In genomic region chr10:21405707-21406534, GRCm38 (mm10) we compare ENCODE assay signal across 27 mouse cellular contexts. TPM values are rescaled to one million over a fixed set of nuclear protein-coding genes. Genes with fewer than 3 reads are reported as not detected.
DNase-seq lines count a peak whose midpoint lies in the region; ATAC-seq and TF ChIP-seq lines count a peak whose summit lies in the region.
"Had no signal": no experiment of that assay in that cellular context is flagged by ENCODE, and none has a peak within 500 bp of the region (broad histone marks: within the 10 kb centered on the region; RNA-seq: fewer than 3 reads in every experiment).

No protein-coding gene starts in this region.

- TF ChIP-seq POLR2A in kidney, adult 2 months (IDR thresholded peaks at IDR 0.05; ENCODE audit: low read depth, low read length) = no peak

- no peaks in the 10 kb centered on the region for H3K9me3 ChIP-seq in midbrain, embryonic 11.5 days (ENCODE audit: control insufficient read depth, low read length)
- no peaks in the 10 kb centered on the region for H3K9me3 ChIP-seq in midbrain, embryonic 15.5 days
- no peaks in the 10 kb centered on the region for H3K9me3 ChIP-seq in hindbrain, embryonic 16.5 days (ENCODE audit: control insufficient read depth, low read length)
- H3K9me3 ChIP-seq: embryonic facial prominence, embryonic 13.5 days; forebrain, embryonic 10.5 days; forebrain, embryonic 15.5 days; heart, embryonic 13.5 days; neural tube, embryonic 15.5 days; stomach, embryonic 15.5 days had no signal

- H3K36me3 ChIP-seq in kidney, adult 2 months (ENCODE audit: control insufficient read depth, insufficient read depth, low read length) = no peaks in the 10 kb centered on the region
- H3K36me3 ChIP-seq in midbrain, embryonic 11.5 days (ENCODE audit: control insufficient read depth, insufficient read depth, low read length) = no peaks in the 10 kb centered on the region
- H3K36me3 ChIP-seq in midbrain, embryonic 15.5 days (replicated peaks) = no peaks in the 10 kb centered on the region
- H3K36me3 ChIP-seq in hindbrain, embryonic 16.5 days (ENCODE audit: control insufficient read depth, insufficient read depth, low read length) = no peaks in the 10 kb centered on the region
- H3K36me3 ChIP-seq: embryonic facial prominence, embryonic 13.5 days; forebrain, embryonic 10.5 days; forebrain, embryonic 15.5 days; heart, embryonic 13.5 days; neural tube, embryonic 15.5 days; stomach, embryonic 15.5 days had no signal

- H3K27ac ChIP-seq in kidney, adult 2 months (ENCODE audit: insufficient read depth, low read depth, low read length) = peak overlapping the region; percentile 67
- no peak overlapping the region for H3K27ac ChIP-seq in midbrain, embryonic 11.5 days (ENCODE audit: low read depth, low read length)
- H3K27ac ChIP-seq in midbrain, embryonic 15.5 days = no peak overlapping the region
- no peak overlapping the region for H3K27ac ChIP-seq in hindbrain, embryonic 16.5 days (ENCODE audit: low read depth, low read length)
- H3K27ac ChIP-seq: embryonic facial prominence, embryonic 13.5 days; forebrain, embryonic 10.5 days; forebrain, embryonic 15.5 days; heart, embryonic 13.5 days; hindbrain, embryonic 14.5 days; liver, embryonic 14.5 days; macrophage; neural tube, embryonic 15.5 days; stomach, embryonic 15.5 days had no signal

- WGBS in kidney, adult 2 months = 51% methylated on average over 11 of the region's 11 CpGs
- WGBS in midbrain, embryonic 11.5 days = 80% methylated on average over 11 of the region's 11 CpGs
- 75% methylated on average over 11 of the region's 11 CpGs for WGBS in midbrain, embryonic 15.5 days
- WGBS in hindbrain, embryonic 16.5 days = 73% methylated on average over 11 of the region's 11 CpGs

- H3K4me1 ChIP-seq in kidney, adult 2 months (ENCODE audit: control insufficient read depth, insufficient read depth, low read length) = no peaks in the 10 kb centered on the region
- H3K4me1 ChIP-seq in midbrain, embryonic 11.5 days (ENCODE audit: control insufficient read depth, insufficient read depth, low read length) = no peaks in the 10 kb centered on the region
- no peaks in the 10 kb centered on the region for H3K4me1 ChIP-seq in midbrain, embryonic 15.5 days
- no peaks in the 10 kb centered on the region for H3K4me1 ChIP-seq in hindbrain, embryonic 16.5 days (ENCODE audit: control insufficient read depth, insufficient read depth, low read depth, low read length)
- H3K4me1 ChIP-seq: forebrain, embryonic 15.5 days; neural tube, embryonic 15.5 days; stomach, embryonic 15.5 days had no signal

- ATAC-seq in midbrain, embryonic 11.5 days (ENCODE audit: low FRiP score) = no peak
- ATAC-seq in midbrain, embryonic 15.5 days (replicated peaks) = no peak
- no peak for ATAC-seq in hindbrain, embryonic 16.5 days
- ATAC-seq: forebrain, embryonic 15.5 days; inflammation-experienced regulatory T-cells, adult 6 months had no signal

- no peaks in the 10 kb centered on the region for H3K27me3 ChIP-seq in kidney, adult 2 months (replicated peaks; ENCODE audit: control insufficient read depth, insufficient read depth, low read length)
- H3K27me3 ChIP-seq in midbrain, embryonic 11.5 days (ENCODE audit: control insufficient read depth, insufficient read depth, low read length) = no peaks in the 10 kb centered on the region
- no peaks in the 10 kb centered on the region for H3K27me3 ChIP-seq in midbrain, embryonic 15.5 days (replicated peaks)
- H3K27me3 ChIP-seq in hindbrain, embryonic 16.5 days (replicated peaks; ENCODE audit: control insufficient read depth, insufficient read depth, low read length) = no peaks in the 10 kb centered on the region
- H3K27me3 ChIP-seq: embryonic facial prominence, embryonic 13.5 days; forebrain, embryonic 15.5 days; heart, embryonic 13.5 days; neural tube, embryonic 15.5 days; stomach, embryonic 15.5 days had no signal

- no peak overlapping the region for H3K4me2 ChIP-seq in midbrain, embryonic 11.5 days
- no peak overlapping the region for H3K4me2 ChIP-seq in midbrain, embryonic 15.5 days
- H3K4me2 ChIP-seq in hindbrain, embryonic 16.5 days (ENCODE audit: low read length) = no peak overlapping the region
- H3K4me2 ChIP-seq: embryonic facial prominence, embryonic 13.5 days; forebrain, embryonic 15.5 days; heart, embryonic 13.5 days; hindbrain, embryonic 14.5 days; neural tube, embryonic 15.5 days; stomach, embryonic 15.5 days had no signal

- no peak overlapping the region for H3K9ac ChIP-seq in midbrain, embryonic 11.5 days (ENCODE audit: low read length)
- H3K9ac ChIP-seq in midbrain, embryonic 15.5 days = no peak overlapping the region
- H3K9ac ChIP-seq in hindbrain, embryonic 16.5 days (ENCODE audit: low read depth, low read length) = no peak overlapping the region
- H3K9ac ChIP-seq: embryonic facial prominence, embryonic 13.5 days; forebrain, embryonic 15.5 days; heart, embryonic 13.5 days; hindbrain, embryonic 14.5 days; liver, embryonic 14.5 days; neural tube, embryonic 15.5 days; stomach, embryonic 15.5 days had no signal

- no peak overlapping the region for H3K4me3 ChIP-seq in kidney, adult 2 months (ENCODE audit: insufficient read depth, low read depth, low read length)
- H3K4me3 ChIP-seq in midbrain, embryonic 11.5 days (ENCODE audit: low read depth, low read length) = no peak overlapping the region
- no peak overlapping the region for H3K4me3 ChIP-seq in midbrain, embryonic 15.5 days
- H3K4me3 ChIP-seq in hindbrain, embryonic 16.5 days (ENCODE audit: low read length) = no peak overlapping the region
- H3K4me3 ChIP-seq: embryonic facial prominence, embryonic 13.5 days; forebrain, embryonic 10.5 days; forebrain, embryonic 15.5 days; heart, embryonic 13.5 days; neural tube, embryonic 15.5 days; stomach, embryonic 15.5 days had no signal

- DNase-seq in cerebellum, postnatal 25 days = peak; percentile 8 to 11
- no peak for DNase-seq in cerebellum, postnatal 14 days
- no peak for DNase-seq in kidney, adult 2 months
- no peak for DNase-seq in kidney, postnatal 14 days
- DNase-seq in midbrain, embryonic 11.5 days (ENCODE audit: low spot score, missing footprints) = peak; percentile 67
- DNase-seq: adrenal gland, postnatal 25 days; B cell, adult 2 months; heart, postnatal 10 days; liver; lung, adult 2 months; lung, postnatal 10 days; midbrain, embryonic 14.5 days; retina, postnatal 1 day; right cerebral cortex, postnatal 14 days had no signal

- no peak for TF ChIP-seq CTCF in kidney, adult 2 months (conservative IDR thresholded peaks at IDR 0.05; ENCODE audit: insufficient read depth, insufficient read length, low read depth, low read length)

RNA-seq across cellular contexts. Expression of gene Aldh8a1, which starts 28.8 kb away (rescaled TPM):
- 238 and 267 TPM in 2 replicates for polyA plus RNA-seq in kidney, adult 2 months (2012; rRNA removed)
- 0.07 TPM in 1 of 2 replicates, not detected in the other for polyA plus RNA-seq in midbrain, embryonic 11.5 days (2014; fragmentation: Nextera tagmentation; extraction: Ambion mirVana)
- 0.06 and 0.18 TPM in 2 replicates for polyA plus RNA-seq in midbrain, embryonic 15.5 days (2015; fragmentation: Nextera tagmentation; extraction: Ambion mirVana)
- polyA plus RNA-seq in hindbrain, embryonic 16.5 days (2015; fragmentation: Nextera tagmentation; extraction: Ambion mirVana) = 0.15 TPM in 1 of 2 replicates, not detected in the other
- polyA plus RNA-seq: embryonic facial prominence, embryonic 13.5 days; forebrain, embryonic 10.5 days; forebrain, embryonic 15.5 days; heart, embryonic 13.5 days; hindbrain, embryonic 14.5 days; inflammation-experienced regulatory T-cells, adult 6 months; limb, embryonic 11.5 days; macrophage; midbrain, embryonic 14.5 days had no signal

Comparison
In these comparisons a context has a peak if more than half of its experiments do, and no peak if none do; other contexts are left out.
1. DNase-seq: peak in cerebellum, postnatal 25 days (2 of 2) and midbrain, embryonic 11.5 days (single experiment); none in cerebellum, postnatal 14 days (0 of 2), kidney, adult 2 months (single experiment) and kidney, postnatal 14 days (single experiment).
2. RNA of gene Aldh8a1, which starts 28.8 kb away (polyA plus RNA-seq): 238 to 267 TPM in kidney, adult 2 months; 0.06 to 0.18 TPM in midbrain, embryonic 15.5 days, 0.15 TPM in hindbrain, embryonic 16.5 days and 0.07 TPM in midbrain, embryonic 11.5 days; every median in the first group is over 100 times any median in the second.